Mouse (Mus musculus) left cerebral cortex, adult 8-10 months (tissue): ENCODE measurements around the gene Sash3. TPM values are rescaled to one million over a fixed set of nuclear protein-coding genes. Genes with fewer than 3 reads are reported as not detected.

ENCODE experiments used
- DNase-seq, 2 experiments: peaks; one replicate each; pipeline ENCODE4 v3.0.0; 2022; ENCODE audit warnings: low spot score in 2 of 2
- total RNA-seq, 4 experiments: library from RNA; stranded (reverse); gene quantifications; 2 replicates each; pipeline ENCODE4 v1.2.4; 2022

The Sash3 gene
- 1 to 10 TPM; 1.4 to 2.5 (median 1.9) TPM for total RNA-seq

DNA sequence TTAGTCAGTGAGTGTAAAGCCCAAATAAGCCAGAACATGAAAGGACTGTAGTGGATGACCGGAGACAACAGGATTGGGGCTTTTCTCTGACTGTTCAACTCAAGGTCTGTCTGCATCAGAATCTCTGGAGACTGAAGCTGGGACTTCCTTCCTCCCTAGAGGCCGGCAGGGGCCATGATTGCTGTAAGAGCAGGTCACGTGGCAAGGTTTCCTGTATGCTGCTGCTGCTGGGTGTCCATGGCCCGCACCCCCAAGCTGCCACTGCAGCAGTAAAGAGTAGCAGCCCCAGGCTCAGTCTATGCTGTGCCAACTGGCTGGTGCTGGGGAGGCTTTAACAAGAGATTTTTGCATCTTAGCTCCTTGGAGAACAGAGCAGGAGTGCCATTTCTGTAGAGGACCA is at the start of gene Sash3:
Gene Sash3 (plus strand): TSS at position 175 of the 400 bp plus-strand sequence.
- no peak for DNase-seq

DNA sequence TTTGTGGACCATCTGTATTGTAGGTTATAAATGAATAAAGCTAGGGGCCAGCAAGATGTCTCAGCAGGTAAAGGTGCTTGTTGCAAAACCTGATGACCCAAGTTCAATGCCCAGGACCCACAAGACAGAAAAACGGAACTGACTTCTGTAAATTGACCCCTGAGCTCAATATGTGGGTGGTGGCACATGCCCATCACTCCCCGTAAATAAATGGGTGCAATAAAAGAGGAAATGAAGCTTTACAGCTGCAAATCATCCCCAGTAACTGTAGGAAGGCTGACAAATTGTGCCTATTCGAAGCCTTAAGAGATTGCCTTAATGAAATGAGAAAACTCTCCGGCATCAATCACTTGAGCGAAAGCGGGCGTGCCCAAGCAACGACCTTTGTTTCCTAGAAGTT is 49.7 kb upstream of the Sash3 start:
- DNase-seq = no peak

DNA sequence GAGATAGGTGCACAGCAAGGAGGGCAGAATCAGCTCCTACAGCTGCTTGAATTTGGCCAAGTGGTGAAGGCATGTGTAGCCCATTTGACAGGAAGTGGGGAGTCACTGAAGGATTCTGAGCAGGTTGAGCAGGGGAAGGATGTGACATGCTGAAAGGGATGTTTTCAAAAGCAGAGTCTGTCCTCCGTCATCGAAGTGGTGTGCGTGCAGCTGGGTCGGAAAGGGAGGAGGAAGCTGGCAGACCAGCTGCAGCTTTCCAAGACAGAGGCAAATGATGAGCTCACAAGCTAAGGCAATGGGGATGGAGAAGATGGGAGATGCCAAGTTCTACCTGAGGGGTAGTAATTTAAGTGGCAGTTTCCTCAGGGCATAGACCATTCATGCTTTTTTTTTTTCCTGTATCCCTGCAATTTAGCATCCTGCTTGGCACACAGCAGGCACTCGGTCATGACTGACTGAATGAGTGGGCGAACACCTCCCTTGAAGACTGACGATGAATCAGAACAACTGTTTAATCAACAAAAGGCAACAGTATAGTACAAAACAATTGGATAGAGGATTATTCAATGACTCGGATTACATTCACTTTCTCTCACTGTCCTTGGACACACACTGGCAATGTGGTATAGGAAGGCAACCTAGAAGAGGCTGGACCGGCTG is 47.6 kb upstream of the Sash3 start:
- no peak for DNase-seq

DNA sequence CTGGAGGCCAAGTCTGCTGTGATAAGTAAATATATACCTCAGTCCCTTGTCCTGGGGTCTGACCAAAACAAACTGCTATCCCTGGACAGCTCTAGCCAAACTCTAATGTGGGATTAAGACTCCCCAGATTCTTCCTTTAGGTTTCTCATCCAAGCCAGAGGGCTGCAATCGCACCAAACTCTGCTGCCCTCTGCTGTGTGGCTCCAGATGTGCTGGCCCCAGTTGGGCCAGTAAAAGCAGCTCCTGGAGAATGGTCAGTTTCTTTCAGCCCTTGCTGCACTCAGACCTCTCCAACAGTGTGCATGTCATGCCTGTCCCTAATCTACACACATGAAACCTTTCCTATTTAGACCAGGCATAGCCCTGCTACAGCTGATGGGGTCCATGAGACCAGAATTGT is 46.4 kb upstream of the Sash3 start:
- DNase-seq = no peak

DNA sequence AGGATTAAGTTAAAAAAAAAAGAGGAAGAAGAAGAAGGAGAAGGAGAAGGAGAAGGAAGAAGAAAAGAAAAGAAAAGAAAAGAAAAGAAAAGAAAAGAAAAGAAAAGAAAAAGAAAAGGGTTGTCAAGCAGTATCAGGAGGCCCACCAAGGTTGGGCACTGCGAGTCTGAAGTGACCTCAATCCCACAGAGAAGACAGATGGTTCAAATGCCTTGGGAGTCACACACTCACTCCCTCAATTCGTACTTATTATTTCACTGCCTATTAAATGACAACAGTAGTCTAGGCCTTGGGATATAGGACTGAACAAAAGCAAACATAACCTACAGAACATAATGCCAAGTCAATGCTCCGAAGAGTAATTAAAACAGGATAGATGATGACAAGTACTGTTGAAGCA is 43.0 kb upstream of the Sash3 start:
- no peak for DNase-seq

DNA sequence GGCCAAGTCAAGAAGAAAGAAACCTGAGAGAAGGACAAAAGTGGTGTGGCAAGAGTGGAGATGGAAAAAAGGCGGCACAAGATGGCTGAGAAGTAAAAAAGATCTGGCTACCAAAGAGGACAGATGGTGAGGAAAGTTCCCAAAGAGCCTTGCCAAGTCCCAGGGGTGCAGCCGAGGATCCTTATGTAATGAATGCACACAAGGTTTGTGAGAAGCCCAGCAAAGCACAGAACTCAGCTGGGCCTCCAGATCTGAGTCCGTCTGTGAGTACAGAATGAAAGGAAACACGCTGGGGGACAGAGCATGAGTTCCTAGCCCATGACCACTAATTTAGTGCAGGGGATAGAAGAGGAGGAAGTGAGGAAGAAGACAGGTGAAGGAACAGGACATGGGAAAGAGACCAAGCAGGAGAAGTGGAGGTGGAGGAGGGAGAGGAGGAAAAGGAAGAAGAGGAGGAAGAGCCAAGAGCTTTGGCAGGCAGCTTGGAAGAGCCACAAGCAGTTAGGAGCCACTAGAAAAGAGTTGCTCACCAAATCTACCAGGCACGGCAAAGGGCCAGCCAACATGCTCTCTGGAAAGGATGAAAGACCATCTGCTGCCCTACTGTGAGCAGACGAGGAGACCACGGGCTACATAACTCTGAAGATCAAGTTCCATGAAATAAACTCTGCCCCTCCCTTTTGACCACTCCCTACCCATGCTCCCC is 41.3 kb upstream of the Sash3 start:
- DNase-seq = peak in 1 of 2 experiments; percentile 61

DNA sequence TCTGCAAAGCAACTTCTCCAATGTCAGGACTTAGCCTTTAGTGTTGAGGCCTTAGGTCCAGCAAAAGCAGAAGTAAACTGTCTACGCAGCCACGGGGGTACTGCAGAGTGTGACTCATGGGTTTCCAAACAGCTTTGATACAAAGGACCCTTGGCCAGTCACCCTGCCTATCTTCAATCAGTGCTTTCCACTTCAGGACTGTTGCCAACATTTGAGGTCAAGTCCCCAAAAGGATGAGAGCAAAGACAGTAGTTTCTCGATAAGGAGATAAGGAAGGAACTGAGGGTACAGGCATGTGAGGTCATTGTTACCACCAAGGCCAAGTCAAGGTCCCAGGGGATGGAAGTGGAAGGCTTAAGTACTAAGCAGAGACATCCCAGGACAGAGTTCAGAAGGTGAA is 40.0 kb upstream of the Sash3 start:
- DNase-seq = no peak

DNA sequence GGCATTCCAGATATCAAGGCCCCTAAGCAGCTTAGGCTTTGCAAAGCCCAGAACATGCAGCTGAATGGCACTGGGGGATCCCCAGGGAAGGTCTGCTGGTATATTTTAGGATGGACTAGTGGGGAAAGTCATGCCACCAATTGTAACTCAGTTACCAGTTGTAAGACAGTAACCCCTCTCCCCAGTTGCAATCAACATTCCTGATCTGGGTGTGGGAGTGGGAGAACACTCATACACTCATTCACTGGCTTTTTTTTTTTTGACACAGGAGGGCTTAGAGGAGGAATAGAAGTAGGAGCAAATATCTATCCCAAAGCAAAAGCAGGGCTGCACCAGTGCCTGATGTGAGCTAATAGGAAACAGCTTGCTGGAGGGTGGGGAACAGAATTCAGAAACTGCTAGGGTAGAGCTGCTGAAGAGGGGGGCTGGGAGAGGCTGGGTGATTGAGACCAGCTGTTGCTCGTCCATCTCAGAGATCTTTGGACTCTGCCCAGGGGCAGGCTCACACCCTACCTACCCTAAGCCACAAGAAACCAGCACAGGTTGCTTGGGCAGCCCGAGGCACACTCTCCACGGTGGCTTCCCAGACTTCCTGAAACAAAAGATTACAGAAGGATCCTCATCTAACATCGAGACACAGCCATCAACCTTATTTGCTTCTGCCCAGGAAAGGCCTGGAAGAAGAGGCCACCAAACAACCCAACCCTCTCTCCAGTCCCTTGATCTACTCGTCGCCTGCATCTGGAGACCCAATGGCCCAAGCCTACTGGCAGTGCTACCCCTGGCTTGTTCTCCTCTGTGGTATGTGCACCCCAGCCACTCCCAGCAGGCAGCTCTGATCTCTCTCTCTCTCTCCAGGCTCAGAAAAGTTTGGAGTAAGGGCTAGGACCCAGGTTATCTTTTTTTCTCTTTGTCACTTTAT is 37.6 kb upstream of the Sash3 start, which contains the start of gene Xpnpep2:
Gene Xpnpep2 (plus strand): TSS at position 332 of the 922 bp plus-strand sequence.
- no peak for DNase-seq

DNA sequence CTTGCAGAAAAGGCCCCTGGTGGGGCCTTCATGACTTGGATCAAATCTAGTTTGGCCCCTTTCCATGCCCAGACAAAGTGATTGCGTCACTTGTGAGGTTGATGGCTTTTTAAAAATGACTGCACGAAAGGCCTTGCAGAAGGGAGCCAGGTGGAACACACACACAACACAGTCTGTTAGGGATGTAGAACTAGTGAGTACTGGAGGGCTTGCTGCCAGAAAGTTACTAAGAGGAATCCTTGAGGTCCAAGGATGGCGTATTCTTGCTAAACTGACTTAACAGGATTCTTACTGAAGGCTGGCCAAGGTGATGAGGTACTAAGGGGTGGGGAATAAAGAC is 37.0 kb upstream of the Sash3 start:
- no peak for DNase-seq

DNA sequence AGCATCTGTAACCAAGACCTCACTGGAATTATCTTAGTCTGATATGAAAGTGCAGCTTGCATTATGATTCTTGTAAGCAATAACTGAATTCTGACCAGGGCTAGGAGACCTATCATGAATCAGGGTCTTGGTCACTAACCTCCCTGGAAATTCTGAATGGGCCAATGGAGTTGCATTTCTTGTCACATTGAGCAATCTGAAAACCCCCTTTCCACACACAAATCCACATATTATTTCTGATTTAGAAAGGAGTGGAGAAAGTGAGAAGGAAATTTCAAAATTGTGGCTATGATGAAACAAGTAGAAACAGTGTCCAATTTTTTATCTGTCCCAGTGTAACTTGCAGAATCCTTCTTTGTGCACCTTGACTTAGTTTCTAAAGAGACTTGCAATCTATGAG is 26.9 kb upstream of the Sash3 start:
- DNase-seq = no peak

DNA sequence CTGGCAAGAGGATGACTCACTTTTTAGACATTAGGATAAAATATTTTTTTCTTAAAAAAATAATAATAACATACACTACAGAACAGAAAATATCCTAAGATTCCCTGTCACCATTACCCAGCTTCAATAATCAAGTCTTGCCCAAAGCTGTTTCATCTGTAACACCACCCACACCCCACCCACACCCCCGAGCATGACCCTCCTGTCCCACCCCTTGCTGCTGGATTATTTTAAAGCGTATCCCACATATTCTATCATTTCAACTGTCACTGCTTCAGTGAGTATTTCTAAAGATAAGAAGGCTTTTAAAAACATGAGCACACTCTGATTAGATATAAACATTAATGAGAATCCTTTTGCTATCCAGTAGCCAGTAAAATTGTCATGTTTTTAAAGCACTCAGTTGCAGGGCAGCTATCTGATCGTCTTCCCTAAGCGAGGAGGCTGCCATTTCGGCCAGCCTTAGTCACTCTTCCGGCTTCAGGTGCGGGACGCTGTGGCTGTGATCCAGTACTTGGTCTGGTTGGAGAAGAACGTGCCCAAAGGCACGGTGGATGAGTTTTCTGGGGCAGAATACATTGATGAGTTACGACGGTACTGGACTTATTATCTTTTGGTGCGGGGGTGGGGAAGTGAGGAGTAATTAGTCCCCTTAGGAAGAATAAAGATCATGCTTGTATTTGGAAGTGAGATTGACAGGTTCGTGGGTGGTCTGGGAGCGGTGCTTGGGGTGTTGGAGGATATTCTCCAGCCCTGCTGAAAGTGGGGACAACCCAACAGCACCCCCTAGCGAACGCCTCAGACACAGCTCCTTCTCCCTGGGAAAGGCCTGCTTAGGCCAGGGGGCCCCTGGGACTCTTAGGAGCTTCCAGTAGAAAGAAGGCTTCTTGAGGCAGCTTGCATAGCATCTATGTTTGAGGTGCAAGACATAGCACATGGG is 21.8 kb upstream of the Sash3 start:
- peak in 1 of 2 experiments; percentile 40 for DNase-seq

DNA sequence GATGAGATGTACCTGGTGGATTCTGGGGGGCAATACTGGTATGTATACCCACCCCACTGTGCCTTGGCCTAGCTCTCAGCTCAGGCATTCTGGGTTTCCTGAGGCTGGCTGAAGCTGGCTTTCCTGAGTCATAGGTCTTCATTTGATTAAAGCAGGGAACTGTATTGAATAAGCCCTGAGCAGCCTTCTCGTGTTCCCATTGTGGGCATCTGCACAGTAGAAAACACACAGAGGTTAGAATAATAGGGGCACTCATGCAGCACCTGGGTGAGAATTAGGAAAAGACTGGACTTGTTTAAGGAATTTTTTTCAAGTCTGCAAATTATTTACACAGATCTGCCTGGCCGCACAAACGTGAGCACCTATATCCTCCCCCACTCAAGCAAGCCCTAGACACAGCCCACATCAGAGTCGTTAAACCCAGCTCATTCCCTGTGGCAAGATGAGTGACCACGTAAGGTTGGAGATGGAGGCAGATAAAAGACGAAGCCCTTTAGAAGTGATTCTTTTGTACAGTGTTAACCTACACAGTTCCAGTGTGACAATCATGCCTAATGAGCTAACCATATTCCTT is 19.2 kb upstream of the Sash3 start:
- no peak for DNase-seq

DNA sequence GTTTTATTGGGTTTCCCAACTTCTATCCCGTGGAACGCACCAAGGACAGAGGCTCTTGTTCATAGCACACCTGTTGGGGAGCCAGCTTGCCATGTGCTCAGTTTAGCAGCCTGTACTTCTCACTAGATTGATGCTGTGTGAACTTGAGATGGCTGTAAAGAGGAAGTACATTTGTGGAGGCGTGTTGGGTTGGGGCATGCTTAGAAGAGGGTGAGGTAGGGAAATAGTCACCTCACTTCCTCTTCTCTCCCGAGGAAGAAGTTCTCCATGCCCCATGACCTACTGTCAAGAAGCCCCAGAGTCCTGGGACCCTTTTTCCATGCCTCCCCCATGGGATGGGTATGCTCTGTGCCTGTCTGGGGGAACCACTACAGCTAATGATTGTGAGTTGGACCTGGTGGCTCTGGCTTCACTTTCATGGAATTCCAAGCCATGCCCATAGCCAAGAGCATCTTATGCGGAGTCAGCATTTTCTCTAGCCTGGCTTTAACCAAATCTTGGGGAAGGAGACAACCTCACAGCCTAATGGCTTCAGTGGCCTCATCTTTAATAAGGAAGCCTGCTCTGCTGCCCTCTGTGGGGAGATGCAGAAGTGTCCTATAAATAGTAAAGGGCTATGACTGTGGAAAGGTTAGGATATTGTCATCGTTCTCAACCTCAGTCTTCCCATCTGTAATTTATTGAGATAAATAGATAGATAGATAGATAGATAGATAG is 18.6 kb upstream of the Sash3 start:
- DNase-seq = no peak

DNA sequence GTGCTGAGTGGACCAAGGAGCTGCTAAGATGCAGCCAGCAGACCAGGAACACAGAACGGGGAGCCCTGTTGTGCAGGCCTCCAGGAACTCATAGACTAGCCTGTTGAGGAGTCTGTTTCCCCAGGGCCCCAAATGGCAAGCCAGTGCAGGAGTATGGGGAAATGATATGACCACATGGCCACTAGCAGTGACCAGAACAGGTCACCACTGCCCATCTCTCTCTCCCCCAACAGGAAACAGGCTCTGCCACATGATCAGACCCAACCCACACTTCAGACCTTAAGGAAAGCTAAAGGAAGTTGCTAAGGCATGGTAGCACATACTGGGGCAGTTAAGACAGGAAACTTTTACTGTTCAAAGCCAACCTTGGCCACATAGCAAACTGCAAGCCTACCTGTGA is 17.1 kb upstream of the Sash3 start:
- DNase-seq = no peak

DNA sequence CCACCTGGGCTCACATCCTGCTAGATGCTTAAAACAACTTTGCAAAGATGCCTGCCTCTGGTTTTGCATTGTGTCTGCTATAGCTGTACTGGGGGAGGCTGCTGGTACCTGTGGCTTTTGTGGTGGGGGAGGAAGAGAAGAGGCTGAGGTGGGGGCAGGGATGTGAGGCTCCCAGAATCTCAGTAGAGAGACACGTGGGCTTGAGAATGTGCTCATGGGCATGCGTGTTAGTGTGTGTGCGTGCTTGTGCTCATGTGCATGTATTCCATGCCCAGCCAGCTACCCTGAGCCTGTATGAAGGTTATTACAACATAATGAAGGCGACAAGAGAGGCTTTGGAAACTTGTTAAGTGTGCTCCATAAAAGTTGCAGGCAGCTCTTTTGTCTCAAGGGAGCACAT is 9.3 kb upstream of the Sash3 start:
- no peak for DNase-seq

DNA sequence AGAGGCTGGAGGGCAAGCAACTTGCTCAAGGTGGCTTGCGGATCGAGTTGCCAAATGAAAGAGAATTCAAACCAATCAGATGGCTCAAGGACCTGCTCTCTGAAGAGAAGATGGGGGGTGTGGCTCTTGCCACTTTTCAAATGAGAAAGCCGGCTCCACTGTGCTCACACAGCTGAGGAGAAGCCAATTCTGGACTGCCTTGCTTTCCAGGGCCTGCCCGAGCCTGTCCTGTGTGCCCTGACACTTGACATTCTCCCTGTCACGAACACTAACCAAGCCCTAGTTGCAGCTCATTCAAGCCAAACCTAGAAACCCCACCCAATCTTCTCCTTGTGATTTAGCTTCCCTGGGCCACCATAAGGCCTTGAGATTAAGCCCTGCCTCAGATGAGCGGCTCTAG is 8.2 kb upstream of the Sash3 start:
- DNase-seq = no peak

DNA sequence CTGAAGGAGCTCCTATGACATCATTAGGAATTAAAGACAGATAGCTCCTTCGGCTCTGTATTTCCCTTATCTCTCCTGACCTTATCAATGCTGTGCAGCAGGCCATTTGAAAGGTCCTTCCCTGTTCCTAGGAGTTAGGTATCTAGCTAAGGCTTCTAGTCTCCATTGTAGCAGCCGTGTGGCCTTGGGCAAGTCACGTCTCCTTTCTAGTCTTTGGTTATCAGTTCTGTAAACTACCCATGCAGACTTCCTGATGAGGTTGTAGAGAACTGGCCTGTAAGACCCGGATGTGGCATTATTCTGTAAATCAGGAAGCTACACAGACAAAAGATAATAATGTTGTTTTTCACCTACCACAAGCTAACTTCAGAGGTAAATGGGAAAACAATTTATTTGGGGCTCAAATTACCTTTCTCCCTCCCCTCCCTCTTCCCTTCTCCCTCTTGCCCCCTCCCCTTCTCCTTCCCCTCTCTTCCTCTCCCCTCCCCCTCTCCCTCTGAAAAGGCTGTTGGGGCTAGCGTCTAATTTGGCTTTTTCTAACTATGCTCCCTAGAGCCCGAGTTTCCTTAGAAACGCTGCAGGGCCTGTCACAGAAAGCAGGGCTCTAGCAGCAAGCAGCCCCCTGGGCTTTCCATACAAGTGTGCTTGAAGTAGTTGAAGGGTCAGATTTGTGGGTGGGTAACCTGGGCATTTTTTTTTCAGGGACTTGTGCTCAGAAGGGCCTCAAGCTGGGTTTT is 7.5 kb upstream of the Sash3 start:
- DNase-seq = no peak

DNA sequence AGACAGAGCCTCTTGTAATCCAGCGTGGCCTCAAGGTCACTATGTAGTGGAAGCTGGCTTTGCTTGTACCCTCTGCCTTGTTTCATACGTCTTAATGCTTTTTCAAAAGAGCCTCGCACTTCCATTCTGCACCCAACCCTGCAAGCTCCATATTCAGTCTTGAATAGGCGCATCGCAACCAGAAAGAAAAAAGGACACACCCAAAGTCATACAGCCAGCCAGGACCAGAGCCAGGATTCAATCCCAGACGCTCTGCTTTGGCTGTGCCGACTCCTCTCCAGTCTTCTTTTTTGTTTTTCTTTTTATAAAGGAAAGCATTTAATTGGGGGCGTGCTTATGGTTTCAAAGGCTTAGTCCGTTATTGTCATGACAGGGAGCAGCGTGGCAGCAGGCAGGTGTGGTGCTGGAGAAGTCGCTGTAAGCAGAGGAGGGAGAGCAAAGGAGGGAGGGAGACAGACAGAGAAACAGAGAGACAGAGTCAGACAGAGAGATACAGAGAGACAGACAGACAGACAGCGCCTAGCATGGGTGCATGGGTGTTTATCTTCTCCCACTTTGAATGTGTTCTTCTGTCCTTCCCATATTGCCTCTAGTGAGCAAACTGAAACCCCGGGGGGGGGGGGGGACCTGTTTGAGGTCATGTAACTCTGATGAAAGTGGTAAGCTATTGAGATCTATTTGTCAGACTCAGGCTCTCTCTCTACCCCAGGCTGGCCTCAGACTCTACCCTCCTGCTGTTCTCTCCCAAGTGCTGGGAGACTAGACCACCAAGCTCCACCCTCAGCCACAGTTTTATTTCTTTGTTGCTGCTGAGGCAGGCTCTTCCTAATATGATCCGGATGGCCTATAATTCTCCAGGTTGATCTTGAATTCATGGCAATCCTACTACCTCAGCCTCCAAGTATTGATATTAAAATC is 6.6 kb upstream of the Sash3 start:
- no peak for DNase-seq
